Mouse (Mus musculus) limb, embryonic 14.5 days (tissue): ENCODE data around the gene Trim8. TPM values are rescaled to one million over a fixed set of nuclear protein-coding genes. Genes with fewer than 3 reads are reported as not detected.

ENCODE experiments used
- ATAC-seq: fragments of 200-750 bp; cut with Nextera tagmentation; 2 replicates; pipeline ENCODE4 v1.8.0; 2017; ENCODE audit warnings: low read depth, moderate number of reproducible peaks, moderate TSS enrichment; ENCODE audit not compliant: low FRiP score
- DNase-seq: peaks from one replicate; pipeline ENCODE4 v3.0.0-alpha.2; 2015; ENCODE audit warnings: low spot score
- H3K27ac ChIP-seq: fragments of 300-500 bp; sonication (generic); replicated peaks from 2 replicates; pipeline ENCODE4 v1.5.1; 2014; ENCODE audit warnings: low read depth, mild to moderate bottlenecking, low read length, moderate library complexity, mixed read lengths
- H3K27me3 ChIP-seq: fragments of 300-500 bp; sonication (generic); 2 replicates; pipeline ENCODE4 v1.6.1; 2014; ENCODE audit warnings: low read length, mixed read lengths; ENCODE audit not compliant: control insufficient read depth, insufficient read depth
- H3K36me3 ChIP-seq: fragments of 300-500 bp; sonication (generic); 2 replicates; pipeline ENCODE4 v1.6.1; 2014; ENCODE audit warnings: mild to moderate bottlenecking, low read length, moderate library complexity, mixed read lengths; ENCODE audit not compliant: control insufficient read depth, insufficient read depth
- H3K4me1 ChIP-seq: fragments of 300-500 bp; sonication (generic); 2 replicates; pipeline ENCODE4 v1.6.1; 2014; ENCODE audit warnings: antibody characterized with exemption, low read length, mixed read lengths; ENCODE audit not compliant: control insufficient read depth, insufficient read depth
- H3K4me2 ChIP-seq: fragments of 300-500 bp; sonication (generic); replicated peaks from 2 replicates; pipeline ENCODE4 v1.6.1; 2014; ENCODE audit warnings: low read depth, mild to moderate bottlenecking, low read length, moderate library complexity; ENCODE audit not compliant: severe bottlenecking
- H3K4me3 ChIP-seq: fragments of 300-500 bp; sonication (generic); replicated peaks from 2 replicates; pipeline ENCODE4 v1.5.1; 2014; ENCODE audit warnings: low read length
- H3K9ac ChIP-seq: fragments of 300-500 bp; sonication (generic); 2 replicates; pipeline ENCODE4 v1.6.1; 2014; ENCODE audit warnings: mild to moderate bottlenecking, low read depth, low read length, moderate library complexity; ENCODE audit not compliant: severe bottlenecking
- H3K9me3 ChIP-seq: fragments of 300-500 bp; sonication (generic); 2 replicates; pipeline ENCODE4 v1.6.1; 2016; ENCODE audit warnings: low read length; ENCODE audit not compliant: control insufficient read depth
- POLR2A ChIP-seq: fragments of 200-500 bp; IDR thresholded peaks from 2 replicates; pipeline ENCODE4 v1.8.0; 2012; ENCODE audit warnings: inconsistent platforms, mild to moderate bottlenecking, moderate library complexity, borderline replicate concordance; ENCODE audit not compliant: insufficient read depth, insufficient read length; ENCODE audit errors: extremely low read depth
- WGBS: fragments of 180-500 bp; shearing (Covaris S2); extraction: QIAGEN DNeasy Blood & Tissue Kit; methylation state at CpG from one replicate; pipeline ENCODE4 v1.1.7; 2014; 5-methylcytosine and 5-hydroxymethylcytosine counted together
- polyA plus RNA-seq, 2 experiments: library from polyadenylated mRNA; depleted of rRNA in 1 of 2; stranded (reverse) in 1 of 2; unstranded in 1 of 2; fragments of >200 nt; fragmentation: Nextera tagmentation in 1 of 2; extraction: Ambion mirVana in 1 of 2; gene quantifications; 2 replicates each; pipeline versions ENCODE4 v1.2.1 to v1.2.3; 2012 to 2014

Trim8 gene
- polyA plus RNA-seq, 2 experiments, result 21.5 to 22.7 TPM

GRCm38 (mm10) chr19:46558631-46559030, 57.1 kb downstream of the Trim8 start:
- no peaks in the 10 kb centered on the region for H3K27me3 ChIP-seq
- H3K4me2 ChIP-seq, result no peak overlapping the region
- peaks cover 23% of the 10 kb centered on the region for H3K36me3 ChIP-seq
- no peak overlapping the region for H3K9ac ChIP-seq
- H3K4me1 ChIP-seq, result no peaks in the 10 kb centered on the region
- H3K9me3 ChIP-seq, result no peaks in the 10 kb centered on the region
- no peak overlapping the region for H3K27ac ChIP-seq
- WGBS, result 46% methylated on average over 12 of the region's 12 CpGs
- no peak for TF ChIP-seq POLR2A
- DNase-seq, result no peak
- no peak for ATAC-seq
- H3K4me3 ChIP-seq, result no peak overlapping the region

GRCm38 (mm10) chr19:46562132-46562531, 60.6 kb downstream of the Trim8 start:
- no peaks in the 10 kb centered on the region for H3K4me1 ChIP-seq
- peaks cover 12% of the 10 kb centered on the region for H3K36me3 ChIP-seq
- no peak overlapping the region for H3K4me3 ChIP-seq
- no peak for TF ChIP-seq POLR2A
- H3K9ac ChIP-seq, result no peak overlapping the region
- no peaks in the 10 kb centered on the region for H3K27me3 ChIP-seq
- H3K9me3 ChIP-seq, result no peaks in the 10 kb centered on the region
- ATAC-seq, result no peak
- H3K27ac ChIP-seq, result no peak overlapping the region
- WGBS, result 27% methylated on average over 1 of the region's 1 CpGs
- DNase-seq, result peak; percentile 72
- H3K4me2 ChIP-seq, result no peak overlapping the region

DNA sequence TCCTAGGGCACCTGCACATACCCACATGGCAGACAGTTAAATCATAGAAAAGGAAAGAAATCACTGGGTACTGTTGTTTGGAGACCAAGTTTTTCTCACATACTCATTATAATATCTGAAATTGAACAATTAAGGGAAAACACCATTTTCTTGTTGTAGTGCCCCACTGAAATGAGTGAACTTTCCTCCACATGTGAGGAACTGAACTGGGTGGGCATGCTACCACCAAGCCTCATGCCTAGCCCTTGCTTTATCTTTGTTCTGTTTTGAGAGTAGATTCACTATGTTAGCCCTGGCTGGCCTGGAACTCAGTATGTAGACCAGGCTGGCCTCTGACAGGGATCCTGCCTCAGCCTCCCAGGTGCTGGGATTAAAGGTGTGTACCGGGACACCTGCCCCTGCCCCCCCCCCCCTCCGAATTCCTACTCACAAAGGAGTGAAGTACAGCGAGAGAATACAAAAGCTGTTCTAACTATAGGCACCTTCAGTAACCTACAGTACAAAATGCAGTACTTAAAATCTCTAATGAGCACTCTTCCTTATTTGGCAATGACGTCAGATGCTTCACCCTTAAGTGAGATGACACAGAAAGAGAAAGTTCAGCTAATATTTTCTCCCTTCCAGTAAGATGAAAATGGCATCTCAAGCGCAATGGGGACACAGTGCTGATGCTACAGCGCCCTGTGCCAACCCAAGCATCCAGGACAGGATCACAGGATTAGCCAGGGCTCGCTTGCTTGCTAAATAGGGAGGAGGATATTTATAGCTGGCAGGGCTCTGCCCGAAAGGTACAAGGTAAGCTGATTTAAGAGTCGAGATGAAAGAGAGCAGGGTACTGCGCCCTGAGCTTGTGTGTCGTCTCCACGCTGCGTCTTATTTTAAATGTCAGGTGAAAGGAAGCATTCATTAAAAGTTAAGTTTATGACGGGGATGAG, 61.3 kb downstream of the Trim8 start:
- no peaks in the 10 kb centered on the region for H3K4me1 ChIP-seq
- 83% methylated on average over 14 of the region's 14 CpGs for WGBS
- H3K4me2 ChIP-seq, result no peak overlapping the region
- peaks cover 5% of the 10 kb centered on the region for H3K36me3 ChIP-seq
- TF ChIP-seq POLR2A, result no peak
- no peak overlapping the region for H3K9ac ChIP-seq
- no peak for ATAC-seq
- no peak overlapping the region for H3K27ac ChIP-seq
- no peak for DNase-seq
- no peaks in the 10 kb centered on the region for H3K9me3 ChIP-seq
- H3K27me3 ChIP-seq, result no peaks in the 10 kb centered on the region
- H3K4me3 ChIP-seq, result no peak overlapping the region

DNA sequence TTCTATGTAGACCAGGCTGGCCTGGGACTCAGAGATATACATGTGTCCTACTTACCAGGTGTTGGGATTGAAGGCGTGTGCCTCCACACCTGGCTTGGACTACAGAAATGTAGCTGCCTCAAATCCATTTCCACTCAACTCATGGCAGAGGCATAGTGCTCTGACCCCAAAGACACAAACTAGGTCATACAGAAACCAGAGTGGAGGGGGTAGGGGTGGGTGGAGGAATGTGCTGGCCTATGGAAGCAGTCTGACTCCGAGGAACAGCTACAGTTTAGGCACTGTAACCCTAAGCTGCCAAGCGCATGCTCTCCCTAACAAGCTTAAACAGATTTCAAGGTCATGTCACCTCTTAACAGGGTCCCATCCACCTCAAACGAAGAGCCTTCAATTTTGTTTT, 62.1 kb downstream of the Trim8 start:
- no peak for TF ChIP-seq POLR2A
- H3K4me3 ChIP-seq, result no peak overlapping the region
- no peak overlapping the region for H3K9ac ChIP-seq
- no peak for ATAC-seq
- H3K9me3 ChIP-seq, result no peaks in the 10 kb centered on the region
- H3K4me1 ChIP-seq, result no peaks in the 10 kb centered on the region
- no peaks in the 10 kb centered on the region for H3K27me3 ChIP-seq
- 85% methylated on average over 4 of the region's 4 CpGs for WGBS
- no peak overlapping the region for H3K27ac ChIP-seq
- no peak for DNase-seq
- no peak overlapping the region for H3K4me2 ChIP-seq
- no peaks in the 10 kb centered on the region for H3K36me3 ChIP-seq

DNA sequence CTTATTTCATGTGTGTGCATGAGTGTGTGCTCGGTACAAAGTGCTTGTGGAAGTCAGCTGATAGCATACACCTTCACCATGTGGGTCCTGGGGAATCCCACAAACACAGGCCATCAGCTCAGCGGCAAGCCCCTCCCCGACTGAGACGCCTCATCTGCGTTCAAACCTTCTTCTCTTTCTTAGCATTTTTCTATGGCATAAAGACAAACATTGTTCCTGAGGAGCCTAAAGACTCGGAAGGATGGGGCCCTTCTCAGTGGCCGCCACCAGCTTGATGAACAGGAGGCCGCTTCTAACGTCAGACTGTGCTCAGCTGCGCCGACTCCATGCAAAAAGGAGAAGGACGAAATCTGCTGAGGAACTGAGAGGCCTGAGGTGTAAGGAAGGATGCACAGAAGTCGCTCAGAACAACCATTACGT, 62.6 kb downstream of the Trim8 start:
- WGBS, result 88% methylated on average over 14 of the region's 14 CpGs

More for the DNA sequence above, 62.6 kb downstream of the Trim8 start:
- Histone ChIP-seq H3K9me3 (no peaks in the 10 kb centered on the region), H3K36me3 (no peaks in the 10 kb centered on the region), H3K27me3 (no peaks in the 10 kb centered on the region), H3K4me2 (no peak overlapping the region), H3K4me3 (no peak overlapping the region), H3K27ac (no peak overlapping the region), H3K9ac (no peak overlapping the region), H3K4me1 (no peaks in the 10 kb centered on the region)
- DNase-seq (no peak), ATAC-seq (no peak)
- TF ChIP-seq POLR2A, result no peak

Other genes with a start within 250 kb of the Trim8 start
- 22.2 and 28.4 TPM in 2 replicates for gene Nfkb2, start 197.4 kb upstream of the Trim8 start, polyA plus RNA-seq (2012; rRNA removed)
- gene Nfkb2, start 197.4 kb upstream of the Trim8 start, polyA plus RNA-seq (2014; fragmentation: Nextera tagmentation; extraction: Ambion mirVana), result 9.7 and 13.2 TPM in 2 replicates
- gene Psd, start 174.5 kb upstream of the Trim8 start, polyA plus RNA-seq (2012; rRNA removed), result 7.8 and 8.9 TPM in 2 replicates
- gene Psd, start 174.5 kb upstream of the Trim8 start, polyA plus RNA-seq (2014; fragmentation: Nextera tagmentation; extraction: Ambion mirVana), result 5.3 and 5.5 TPM in 2 replicates
- 10.8 and 15.6 TPM in 2 replicates for gene Fbxl15, start 173.5 kb upstream of the Trim8 start, polyA plus RNA-seq (2012; rRNA removed)
- 13.5 and 15.5 TPM in 2 replicates for gene Fbxl15, start 173.5 kb upstream of the Trim8 start, polyA plus RNA-seq (2014; fragmentation: Nextera tagmentation; extraction: Ambion mirVana)
- 110 and 133 TPM in 2 replicates for gene Cuedc2, start 163.0 kb upstream of the Trim8 start, polyA plus RNA-seq (2012; rRNA removed)
- gene Cuedc2, start 163.0 kb upstream of the Trim8 start, polyA plus RNA-seq (2014; fragmentation: Nextera tagmentation; extraction: Ambion mirVana), result 164 and 169 TPM in 2 replicates
- 5.4 and 8.0 TPM in 2 replicates for gene Mfsd13a, start 160.6 kb upstream of the Trim8 start, polyA plus RNA-seq (2012; rRNA removed)
- 3.2 and 3.5 TPM in 2 replicates for gene Mfsd13a, start 160.6 kb upstream of the Trim8 start, polyA plus RNA-seq (2014; fragmentation: Nextera tagmentation; extraction: Ambion mirVana)
- gene 2310034G01Rik, start 151.4 kb upstream of the Trim8 start, polyA plus RNA-seq (2012; rRNA removed), result 1.6 TPM in 2 replicates
- 2.1 and 2.7 TPM in 2 replicates for gene 2310034G01Rik, start 151.4 kb upstream of the Trim8 start, polyA plus RNA-seq (2014; fragmentation: Nextera tagmentation; extraction: Ambion mirVana)
- 96.2 and 104 TPM in 2 replicates for gene Actr1a, start 106.0 kb upstream of the Trim8 start, polyA plus RNA-seq (2012; rRNA removed)
- gene Actr1a, start 106.0 kb upstream of the Trim8 start, polyA plus RNA-seq (2014; fragmentation: Nextera tagmentation; extraction: Ambion mirVana), result 152 and 155 TPM in 2 replicates
- 30.6 and 37.2 TPM in 2 replicates for gene Sufu, start 104.8 kb upstream of the Trim8 start, polyA plus RNA-seq (2012; rRNA removed)
- gene Sufu, start 104.8 kb upstream of the Trim8 start, polyA plus RNA-seq (2014; fragmentation: Nextera tagmentation; extraction: Ambion mirVana), result 35.5 and 39.1 TPM in 2 replicates
- gene Arl3, start 71.5 kb downstream of the Trim8 start, polyA plus RNA-seq (2012; rRNA removed), result 93.0 and 120 TPM in 2 replicates
- gene Arl3, start 71.5 kb downstream of the Trim8 start, polyA plus RNA-seq (2014; fragmentation: Nextera tagmentation; extraction: Ambion mirVana), result 87.2 and 97.8 TPM in 2 replicates
- 26.4 and 26.7 TPM in 2 replicates for gene Sfxn2, start 71.7 kb downstream of the Trim8 start, polyA plus RNA-seq (2012; rRNA removed)
- gene Sfxn2, start 71.7 kb downstream of the Trim8 start, polyA plus RNA-seq (2014; fragmentation: Nextera tagmentation; extraction: Ambion mirVana), result 21.2 and 22.0 TPM in 2 replicates
- 44.0 and 54.1 TPM in 2 replicates for gene Wbp1l, start 97.4 kb downstream of the Trim8 start, polyA plus RNA-seq (2012; rRNA removed)
- 42.6 and 43.8 TPM in 2 replicates for gene Wbp1l, start 97.4 kb downstream of the Trim8 start, polyA plus RNA-seq (2014; fragmentation: Nextera tagmentation; extraction: Ambion mirVana)
- gene Cyp17a1, start 171.5 kb downstream of the Trim8 start, polyA plus RNA-seq (2012; rRNA removed), result 0.20 and 0.22 TPM in 2 replicates
- gene Cyp17a1, start 171.5 kb downstream of the Trim8 start, polyA plus RNA-seq (2014; fragmentation: Nextera tagmentation; extraction: Ambion mirVana), result 0.23 and 0.47 TPM in 2 replicates
- gene Borcs7, start 188.2 kb downstream of the Trim8 start, polyA plus RNA-seq (2012; rRNA removed), result 9.0 and 9.5 TPM in 2 replicates
- gene Borcs7, start 188.2 kb downstream of the Trim8 start, polyA plus RNA-seq (2014; fragmentation: Nextera tagmentation; extraction: Ambion mirVana), result 13.5 and 13.7 TPM in 2 replicates
- gene As3mt, start 205.8 kb downstream of the Trim8 start, polyA plus RNA-seq (2012; rRNA removed), result 13.1 and 16.2 TPM in 2 replicates
- gene As3mt, start 205.8 kb downstream of the Trim8 start, polyA plus RNA-seq (2014; fragmentation: Nextera tagmentation; extraction: Ambion mirVana), result 26.8 and 28.2 TPM in 2 replicates